Mouse (Mus musculus) testis, adult 2 months (tissue): ENCODE data around the gene Immp2l.

Experiments used
- CTCF ChIP-seq: fragments of 200-500 bp; IDR thresholded peaks from 2 replicates; pipeline ENCODE4 v1.5.1; 2012; ENCODE audit warnings: low read depth, mild to moderate bottlenecking, inconsistent platforms, low read length, moderate library complexity; ENCODE audit not compliant: control insufficient read depth, insufficient read depth, insufficient replicate concordance
- POLR2A ChIP-seq: fragments of 200-500 bp; IDR thresholded peaks from 2 replicates; pipeline ENCODE4 v1.6.1; 2012; ENCODE audit warnings: low read depth, mild to moderate bottlenecking, inconsistent platforms, low read length, moderate library complexity; ENCODE audit not compliant: control insufficient read depth

- TF ChIP-seq CTCF (no peak), POLR2A (no peak)
These were observed 265.2 kb downstream of the Immp2l start for GRCm38 (mm10) chr12:41289047-41289446.
